Comparison of ENCODE assay signal across 19 mouse cellular contexts in the genomic region with DNA sequence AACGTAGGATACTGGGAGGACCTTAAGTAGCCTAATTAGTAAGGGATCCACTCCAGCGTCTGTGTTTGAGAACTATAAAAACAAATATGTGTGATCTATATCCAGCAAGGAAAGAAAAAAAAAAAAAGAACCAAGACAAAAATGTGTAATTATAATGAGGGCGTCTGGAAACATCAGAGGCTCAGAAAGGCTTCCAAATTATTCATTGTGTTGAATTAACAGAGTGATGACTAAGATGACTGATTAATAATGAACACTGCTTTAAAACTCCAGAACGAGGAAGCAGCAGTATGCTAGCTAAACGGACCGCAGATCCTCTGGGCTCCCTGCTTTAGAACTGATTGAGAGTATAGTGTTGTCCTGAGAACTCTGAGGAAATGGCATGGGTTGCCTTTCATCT.
"Had no signal": no experiment of that assay in that cellular context is flagged by ENCODE, and none has a peak within 500 bp of the region (broad histone marks: within the 10 kb centered on the region; RNA-seq: fewer than 3 reads in every experiment).

No protein-coding gene starts in this region.

- H3K9me3 ChIP-seq: liver, embryonic 13.5 days; midbrain, embryonic 12.5 days; midbrain, embryonic 15.5 days; neural tube, embryonic 12.5 days; neural tube, embryonic 15.5 days had no signal

- H3K9ac ChIP-seq: liver, embryonic 13.5 days; midbrain, embryonic 12.5 days; midbrain, embryonic 15.5 days; neural tube, embryonic 12.5 days; neural tube, embryonic 15.5 days had no signal

- DNase-seq: kidney, postnatal 25 days; layer of hippocampus, adult 9-11 months; liver, embryonic 13.5 days; lung, adult 2 months; lung, postnatal 14 days; lung, postnatal 4 days; right cerebral cortex, adult 18-20 months; right cerebral cortex, postnatal 14 days; right cerebral cortex, postnatal 4 days; thymus, adult 2 months; thymus, postnatal 14 days; thymus, postnatal 4 days had no signal

- H3K36me3 ChIP-seq: liver, embryonic 13.5 days; midbrain, embryonic 12.5 days; midbrain, embryonic 15.5 days; neural tube, embryonic 12.5 days; neural tube, embryonic 15.5 days had no signal

- H3K4me1 ChIP-seq: liver, embryonic 13.5 days had no signal

- ATAC-seq: midbrain, embryonic 15.5 days had no signal

- H3K4me3 ChIP-seq: layer of hippocampus, adult 2 months; left cerebral cortex, adult 2 months; liver, embryonic 13.5 days; midbrain, embryonic 12.5 days; midbrain, embryonic 15.5 days; neural tube, embryonic 12.5 days; neural tube, embryonic 15.5 days had no signal

- H3K4me2 ChIP-seq: liver, embryonic 13.5 days; midbrain, embryonic 12.5 days; midbrain, embryonic 15.5 days; neural tube, embryonic 12.5 days; neural tube, embryonic 15.5 days had no signal

- H3K27me3 ChIP-seq: liver, embryonic 13.5 days; midbrain, embryonic 12.5 days; midbrain, embryonic 15.5 days; neural tube, embryonic 12.5 days; neural tube, embryonic 15.5 days had no signal

- H3K27ac ChIP-seq: kidney, postnatal 0 days; layer of hippocampus, adult 2 months; left cerebral cortex, adult 2 months; liver, embryonic 13.5 days; midbrain, embryonic 12.5 days; midbrain, embryonic 15.5 days; neural tube, embryonic 12.5 days; neural tube, embryonic 15.5 days had no signal
